Comparison of ENCODE assay signal across 7 mouse cellular contexts in the genomic region with DNA sequence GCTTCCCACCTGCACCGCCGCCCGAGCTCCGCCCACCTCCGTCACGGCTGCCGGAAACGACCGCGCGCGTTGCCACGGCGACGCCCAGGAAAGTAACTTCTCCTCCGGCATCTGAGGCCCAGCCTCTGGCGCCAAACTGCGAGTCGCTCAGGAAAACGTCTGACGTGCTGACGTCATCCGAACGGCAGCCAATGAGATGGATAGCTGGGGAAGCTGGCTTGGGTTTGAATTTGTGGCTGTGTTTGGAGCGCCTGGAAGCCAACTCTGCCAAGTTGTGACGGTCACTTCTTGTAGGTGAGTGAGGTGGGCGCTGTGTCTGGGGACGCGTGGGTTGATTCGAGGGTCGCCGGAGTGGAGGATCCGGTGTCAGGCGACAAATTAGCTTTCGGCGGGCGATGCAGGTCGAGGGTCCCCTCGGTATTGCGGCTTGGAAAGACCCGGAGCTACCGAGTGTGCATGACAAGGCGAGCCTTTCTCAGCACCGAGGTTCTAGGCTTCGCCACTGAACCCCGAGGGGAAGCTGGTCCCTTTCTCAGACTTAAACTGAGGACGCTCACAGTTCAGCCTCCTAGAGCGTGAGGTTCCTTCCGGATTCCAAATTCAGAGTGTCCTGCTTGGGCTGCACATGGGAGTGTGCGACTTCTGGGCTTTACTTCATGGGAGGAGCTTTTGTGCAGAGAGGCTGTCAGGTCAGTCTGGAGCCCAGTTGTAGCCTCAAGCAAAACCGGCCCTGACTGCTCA. TPM values are rescaled to one million over a fixed set of nuclear protein-coding genes. Genes with fewer than 3 reads are reported as not detected.
DNase-seq lines count a peak whose midpoint lies in the region; ATAC-seq lines count a peak whose summit lies in the region.

A gene (plus strand): TSS at position 139 of the 741 bp plus-strand sequence.
A gene (minus strand): TSS at position 149 of the 741 bp plus-strand sequence.

- H3K27me3 ChIP-seq in embryonic facial prominence, embryonic 12.5 days = no peaks in the 10 kb centered on the region
- no peaks in the 10 kb centered on the region for H3K27me3 ChIP-seq in limb, embryonic 11.5 days (ENCODE audit: control insufficient read depth, insufficient read depth, low read length)
- H3K27me3 ChIP-seq in midbrain, embryonic 14.5 days (ENCODE audit: control insufficient read depth, insufficient read depth, low read length) = no peaks in the 10 kb centered on the region

- H3K9me3 ChIP-seq in embryonic facial prominence, embryonic 12.5 days = no peaks in the 10 kb centered on the region
- no peaks in the 10 kb centered on the region for H3K9me3 ChIP-seq in limb, embryonic 11.5 days (ENCODE audit: control insufficient read depth, low read length)
- H3K9me3 ChIP-seq in midbrain, embryonic 14.5 days (ENCODE audit: control insufficient read depth, low read length) = no peaks in the 10 kb centered on the region

- DNase-seq in adrenal gland, postnatal 25 days = peak; percentile 95
- peak; percentile 100 for DNase-seq in heart, adult 11 months
- peak; percentile 94 for DNase-seq in kidney, adult 18-20 months
- DNase-seq in limb, embryonic 11.5 days (ENCODE audit: low spot score) = peak; percentile 96
- peak; percentile 99 for DNase-seq in midbrain, embryonic 14.5 days
- peak; percentile 89 to 92 for DNase-seq in spleen, adult 18-20 months

- H3K4me3 ChIP-seq in embryonic facial prominence, embryonic 12.5 days = peak within 1 kb of the TSS; percentile 77
- peak within 1 kb of the TSS; percentile 68 for H3K4me3 ChIP-seq in limb, embryonic 11.5 days (ENCODE audit: low read depth, low read length)
- H3K4me3 ChIP-seq in midbrain, embryonic 14.5 days (replicated peaks; ENCODE audit: low read depth, low read length) = peak within 1 kb of the TSS; percentile 60

- peak within 1 kb of the TSS; percentile 60 for H3K9ac ChIP-seq in embryonic facial prominence, embryonic 12.5 days
- H3K9ac ChIP-seq in limb, embryonic 11.5 days (ENCODE audit: low read length) = peak within 1 kb of the TSS; percentile 56
- H3K9ac ChIP-seq in midbrain, embryonic 14.5 days (replicated peaks; ENCODE audit: low read length) = peak within 1 kb of the TSS; percentile 51

- no peaks in the 10 kb centered on the region for H3K36me3 ChIP-seq in embryonic facial prominence, embryonic 12.5 days
- no peaks in the 10 kb centered on the region for H3K36me3 ChIP-seq in limb, embryonic 11.5 days (ENCODE audit: control insufficient read depth, insufficient read depth, low read length)
- H3K36me3 ChIP-seq in midbrain, embryonic 14.5 days (ENCODE audit: control insufficient read depth, insufficient read depth, low read length) = no peaks in the 10 kb centered on the region

- WGBS in embryonic facial prominence, embryonic 12.5 days = under 1% methylated on average over 51 of the region's 51 CpGs
- under 1% methylated on average over 51 of the region's 51 CpGs for WGBS in limb, embryonic 11.5 days
- under 1% methylated on average over 51 of the region's 51 CpGs for WGBS in midbrain, embryonic 14.5 days

- H3K27ac ChIP-seq in embryonic facial prominence, embryonic 12.5 days = peak within 1 kb of the TSS; percentile 77
- peak within 1 kb of the TSS; percentile 25; the same call in 1 of the 2 replicates for H3K27ac ChIP-seq in limb, embryonic 11.5 days (replicated peaks; ENCODE audit: low read depth, low read length)
- peak within 1 kb of the TSS; percentile 64 for H3K27ac ChIP-seq in midbrain, embryonic 14.5 days (replicated peaks; ENCODE audit: low read depth, low read length)

- peaks cover 7% of the 10 kb centered on the region for H3K4me1 ChIP-seq in embryonic facial prominence, embryonic 12.5 days
- H3K4me1 ChIP-seq in limb, embryonic 11.5 days (ENCODE audit: control insufficient read depth, insufficient read depth, low read length) = peaks cover 7% of the 10 kb centered on the region; the same call in 1 of the 2 replicates
- H3K4me1 ChIP-seq in midbrain, embryonic 14.5 days (ENCODE audit: control insufficient read depth, insufficient read depth, low read length) = peaks cover 12% of the 10 kb centered on the region; the same call in 1 of the 2 replicates

- peak within 1 kb of the TSS; percentile 74 for H3K4me2 ChIP-seq in embryonic facial prominence, embryonic 12.5 days (replicated peaks)
- H3K4me2 ChIP-seq in limb, embryonic 11.5 days (ENCODE audit: low read depth, severe bottlenecking) = peak within 1 kb of the TSS; percentile 56
- H3K4me2 ChIP-seq in midbrain, embryonic 14.5 days (ENCODE audit: low read length) = peak within 1 kb of the TSS; percentile 85

- peak; percentile 98 for ATAC-seq in embryonic facial prominence, embryonic 12.5 days (ENCODE audit: insufficient number of reproducible peaks, insufficient read depth, low FRiP score, low TSS enrichment)
- peak; percentile 98 for ATAC-seq in limb, embryonic 11.5 days (ENCODE audit: insufficient number of reproducible peaks, low FRiP score, low TSS enrichment, low read depth)
- peak; percentile 98 for ATAC-seq in midbrain, embryonic 14.5 days (ENCODE audit: low FRiP score, low TSS enrichment)

RNA-seq across cellular contexts. Expression of the first gene that starts in this region (rescaled TPM):
- total RNA-seq in adrenal gland, postnatal 25 days (2021) = 1.9 and 3.8 TPM in 2 replicates
- 27.5 and 27.8 TPM in 2 replicates for polyA plus RNA-seq in embryonic facial prominence, embryonic 12.5 days (2016; fragmentation: Nextera tagmentation; extraction: Ambion mirVana)
- polyA plus RNA-seq in limb, embryonic 11.5 days (2014; fragmentation: Nextera tagmentation; extraction: Ambion mirVana) = 32.3 and 33.4 TPM in 2 replicates
- 4.6 and 9.9 TPM in 2 replicates for polyA plus RNA-seq in midbrain, embryonic 14.5 days (2014; fragmentation: Nextera tagmentation; extraction: Ambion mirVana)

RNA-seq across cellular contexts. Expression of the second gene that starts in this region (rescaled TPM):
- total RNA-seq in adrenal gland, postnatal 25 days (2021) = 9.5 and 10.4 TPM in 2 replicates
- 11.3 and 12.5 TPM in 2 replicates for polyA plus RNA-seq in embryonic facial prominence, embryonic 12.5 days (2016; fragmentation: Nextera tagmentation; extraction: Ambion mirVana)
- polyA plus RNA-seq in limb, embryonic 11.5 days (2014; fragmentation: Nextera tagmentation; extraction: Ambion mirVana) = 7.8 and 8.3 TPM in 2 replicates
- polyA plus RNA-seq in midbrain, embryonic 14.5 days (2014; fragmentation: Nextera tagmentation; extraction: Ambion mirVana) = 10.7 and 11.0 TPM in 2 replicates

Comparison
In these comparisons a context has a peak if more than half of its experiments do, and no peak if none do; other contexts are left out.
1. Peak in every context shown above with its lines: DNase-seq, ATAC-seq, H3K4me3 ChIP-seq and H3K27ac ChIP-seq.
2. H3K27ac ChIP-seq: peak in every context shown above with its lines; median percentile 77 in embryonic facial prominence, embryonic 12.5 days; 64 in midbrain, embryonic 14.5 days; 25 in limb, embryonic 11.5 days.